Mouse (Mus musculus) activated CD4-positive, CD25-positive, alpha-beta regulatory T cell, adult 9 weeks (primary cell): ENCODE measurements around the gene Ncdn. TPM values are rescaled to one million over a fixed set of nuclear protein-coding genes. Genes with fewer than 3 reads are reported as not detected.

Experiments used
- polyA plus RNA-seq: library from polyadenylated mRNA; unstranded; fragments of 100-300 nt; shearing (Covaris generic); gene quantifications from one replicate; pipeline ENCODE4 v1.2.1, GENCODE M21; 2017

Gene Ncdn
- polyA plus RNA-seq: 57.3 TPM

GRCm38 (mm10) chr4:126753268-126754230 is at the start of gene Ncdn, which contains the start of gene AU040320:
Gene Ncdn (minus strand): TSS chr4:126753438.
Gene AU040320 (plus strand): TSS chr4:126753544.

GRCm38 (mm10) chr4:126736001-126736414 is 17.2 kb downstream of the Ncdn start, which contains the start of gene Tfap2e:
Gene Tfap2e (minus strand): TSS chr4:126736240.

Other genes with a start within 250 kb of the Ncdn start
- 0.44 TPM for gene Ago4, start 220.0 kb downstream of the Ncdn start, polyA plus RNA-seq
- 5.3 TPM for gene Clspn, start 196.5 kb downstream of the Ncdn start, polyA plus RNA-seq
- 0.10 TPM for gene 5730409E04Rik, start 143.6 kb downstream of the Ncdn start, polyA plus RNA-seq
- 336 TPM for gene Psmb2, start 75.8 kb downstream of the Ncdn start, polyA plus RNA-seq
- not detected for gene Tfap2e, start 17.2 kb downstream of the Ncdn start, polyA plus RNA-seq
- 59.1 TPM for gene AU040320, start 106 bp upstream of the Ncdn start, polyA plus RNA-seq
- gene Zmym4, start 214.7 kb upstream of the Ncdn start, polyA plus RNA-seq: 17.6 TPM